Mouse (Mus musculus) monocyte, adult 2 months (primary cell): ENCODE results near the gene Gm10118.

ENCODE experiments used
- DNase-seq, 2 experiments: peaks; one replicate each; pipeline ENCODE4 v3.0.0; 2022; ENCODE audit warnings: low spot score in 2 of 2, low read depth in 1 of 2

The Gm10118 gene

DNA sequence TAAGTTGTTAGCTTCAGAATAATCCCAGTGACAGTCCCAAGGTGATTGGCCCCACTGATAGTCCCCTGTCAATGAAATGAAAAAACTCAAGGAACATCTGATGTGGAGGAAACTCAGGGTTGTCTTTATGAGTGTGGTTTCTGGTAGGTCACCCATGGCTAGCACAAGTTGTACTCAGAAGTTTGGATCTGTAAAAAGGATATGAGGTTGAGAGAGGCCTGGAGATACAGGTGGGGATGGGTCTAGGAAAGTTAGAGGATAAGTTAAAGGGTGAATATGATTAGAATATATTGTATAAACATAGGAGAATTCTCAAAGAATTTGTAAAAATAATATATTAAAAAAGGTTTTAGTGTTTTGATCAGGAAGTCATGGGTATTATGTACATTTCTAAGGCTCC is at the start of gene Gm10118:
Gene Gm10118 (minus strand): TSS at position 101 of the 400 bp plus-strand sequence.
- DNase-seq, result no peak

DNA sequence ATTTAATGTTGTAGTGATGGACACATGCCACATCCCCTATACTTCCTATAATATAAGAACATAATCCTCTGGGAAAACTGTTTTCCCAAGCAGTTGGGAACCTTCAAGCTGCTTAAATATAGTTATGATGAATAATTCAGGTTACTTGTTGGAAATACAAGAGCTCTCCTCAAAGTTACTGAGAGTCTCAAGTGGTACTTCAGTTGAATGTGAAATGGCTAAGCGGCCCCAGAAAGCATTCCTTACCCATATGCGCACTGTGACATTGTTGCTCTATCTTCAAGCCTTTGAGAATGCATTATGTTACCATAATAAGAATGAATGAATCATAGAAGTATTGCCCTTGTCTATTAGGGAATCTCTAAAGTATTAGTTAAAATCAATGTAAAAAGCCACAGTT is 45.1 kb upstream of the Gm10118 start:
- no peak for DNase-seq

DNA sequence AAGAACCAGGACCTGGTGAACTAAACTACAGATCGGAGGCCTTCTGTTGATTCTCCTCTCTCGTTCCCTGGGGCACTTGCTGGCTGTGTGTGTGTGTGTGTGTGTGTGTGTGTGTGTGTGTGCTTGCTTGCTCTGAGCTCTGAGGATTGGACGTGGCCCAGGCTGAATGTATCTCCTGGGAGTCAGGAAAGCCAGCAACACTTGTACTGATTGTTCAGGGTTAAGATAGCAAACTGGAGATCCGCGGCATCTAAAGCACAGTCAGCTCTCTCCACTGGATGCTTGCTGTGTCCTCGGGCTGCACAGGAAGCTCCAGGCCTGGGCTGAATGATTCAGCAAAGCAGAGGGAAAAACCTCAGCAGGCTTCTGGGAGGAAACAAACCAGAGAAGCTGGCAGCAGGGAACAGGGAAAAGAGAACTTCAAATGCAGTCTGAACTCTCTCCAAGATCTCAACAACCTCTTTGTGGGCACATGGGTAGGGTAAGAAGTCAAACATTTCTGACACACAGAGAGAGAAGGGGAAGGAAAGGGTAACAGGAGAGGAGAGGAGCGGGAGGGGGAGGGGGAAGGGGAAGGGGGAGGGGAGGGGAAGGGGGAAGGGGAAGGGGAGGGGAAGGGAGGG is 27.2 kb upstream of the Gm10118 start:
- DNase-seq, result no peak

DNA sequence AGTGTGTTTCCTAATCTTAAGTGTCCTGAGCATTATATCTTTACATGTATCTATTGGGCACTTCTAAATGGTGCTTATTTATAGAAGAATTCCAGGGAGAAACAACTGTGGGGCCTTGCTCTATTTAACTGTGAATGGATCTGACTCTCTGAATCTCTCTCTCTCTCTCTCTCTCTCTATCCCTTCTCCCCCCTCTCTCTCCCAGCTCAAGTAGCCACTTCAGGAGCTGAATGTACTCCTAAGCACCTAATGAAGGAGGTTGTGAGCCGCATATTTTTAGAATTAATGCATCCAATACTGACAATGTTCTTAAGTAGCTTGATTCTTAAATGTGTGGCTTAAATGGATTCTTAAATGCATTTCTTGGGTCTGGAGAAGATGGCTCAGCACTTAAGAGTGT is 24.2 kb upstream of the Gm10118 start:
- DNase-seq, result no peak

DNA sequence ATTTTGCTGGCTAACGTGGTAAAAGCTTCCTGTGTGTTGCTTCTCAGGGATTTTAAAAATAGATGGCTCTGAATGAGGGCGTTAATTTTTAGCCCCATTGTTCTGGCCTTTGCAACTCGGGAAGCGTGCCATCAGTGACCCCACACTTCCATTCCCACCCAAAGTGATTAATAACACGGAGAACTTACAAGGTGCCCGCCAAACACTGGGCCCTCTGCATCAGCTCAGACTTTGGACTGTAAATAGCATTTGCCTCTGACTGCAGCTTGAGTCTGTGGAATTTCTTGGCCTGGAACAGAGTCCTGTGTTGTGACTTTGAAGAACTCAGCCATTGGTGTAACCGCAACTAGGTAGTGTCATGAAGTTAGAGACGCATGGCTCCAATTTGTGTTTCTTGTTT is 23.6 kb upstream of the Gm10118 start:
- no peak for DNase-seq

DNA sequence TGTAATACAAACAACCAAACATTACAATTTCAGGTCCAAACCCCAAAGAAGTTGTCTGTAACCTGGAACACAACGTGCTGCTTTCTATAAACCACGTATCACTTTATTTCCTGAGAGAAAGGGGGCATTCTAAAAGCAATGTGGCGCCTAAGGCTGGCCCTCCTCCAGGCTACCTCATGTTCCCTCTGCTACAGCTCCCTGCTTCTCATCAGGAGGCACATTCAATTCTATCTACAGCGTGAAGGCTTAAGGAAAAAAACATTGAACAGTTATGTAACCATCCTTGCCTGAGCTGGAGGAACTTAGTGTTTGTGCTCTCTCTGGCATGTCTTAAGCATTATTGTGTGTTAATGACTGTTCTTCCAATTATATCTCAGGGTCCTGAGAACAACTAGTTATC is 20.0 kb upstream of the Gm10118 start:
- no peak for DNase-seq

DNA sequence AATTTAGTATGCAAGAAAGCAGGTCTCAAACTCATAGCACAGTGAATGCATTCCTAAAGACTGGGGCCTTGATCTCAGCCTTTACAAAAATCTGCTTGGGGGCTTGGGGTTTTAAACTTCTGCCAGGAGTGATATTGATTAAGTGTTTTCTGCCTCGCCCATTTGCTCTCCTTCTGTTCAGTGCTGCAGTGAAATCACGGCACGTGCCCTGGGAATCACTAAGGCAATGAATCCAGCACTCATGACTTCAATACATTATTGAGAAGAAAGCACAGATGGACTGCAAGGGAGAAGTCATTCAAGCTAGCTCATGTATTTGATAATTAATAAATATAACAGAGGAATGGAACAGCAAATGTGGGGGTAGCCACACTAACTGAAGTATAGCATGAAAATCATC is 18.3 kb upstream of the Gm10118 start:
- no peak for DNase-seq

DNA sequence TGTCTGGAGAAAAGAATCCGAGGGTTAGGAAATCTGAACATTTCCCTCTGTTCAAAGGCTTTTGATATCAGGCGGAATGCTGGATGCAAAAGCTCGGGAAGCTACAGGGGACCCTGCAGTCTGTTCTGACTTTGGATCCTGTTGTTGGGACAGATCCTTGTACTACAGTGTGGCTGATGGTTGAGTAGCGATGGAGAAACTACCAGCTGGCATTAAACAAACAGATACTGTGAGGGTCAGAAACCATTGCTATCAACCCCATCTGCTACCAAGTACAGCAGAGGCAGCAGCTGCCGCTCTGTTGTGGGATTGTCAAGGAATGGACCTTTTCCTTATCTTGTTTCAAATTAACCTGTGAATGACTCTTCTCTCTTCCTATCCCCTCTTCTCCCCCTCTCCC is 6.7 kb upstream of the Gm10118 start:
- DNase-seq, result no peak

DNA sequence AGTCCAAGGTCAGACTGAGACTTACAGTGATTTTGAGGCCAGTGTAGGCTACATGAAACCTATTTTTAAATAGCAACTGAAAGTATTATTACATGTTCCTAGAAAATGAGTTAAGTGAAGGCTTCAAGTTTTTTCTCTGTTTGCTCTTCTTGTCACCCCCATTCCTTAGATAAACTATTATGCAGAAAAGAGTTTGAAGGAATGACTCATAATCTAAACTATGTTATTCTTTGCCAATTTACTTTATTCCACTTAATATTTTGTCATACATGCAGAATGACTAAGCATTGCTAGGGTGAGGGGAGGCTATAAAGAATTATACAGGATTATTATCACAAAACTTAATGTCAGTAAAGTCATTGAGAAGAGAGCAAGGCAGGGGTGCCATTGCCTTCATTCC is 18.4 kb downstream of the Gm10118 start:
- DNase-seq, result no peak

DNA sequence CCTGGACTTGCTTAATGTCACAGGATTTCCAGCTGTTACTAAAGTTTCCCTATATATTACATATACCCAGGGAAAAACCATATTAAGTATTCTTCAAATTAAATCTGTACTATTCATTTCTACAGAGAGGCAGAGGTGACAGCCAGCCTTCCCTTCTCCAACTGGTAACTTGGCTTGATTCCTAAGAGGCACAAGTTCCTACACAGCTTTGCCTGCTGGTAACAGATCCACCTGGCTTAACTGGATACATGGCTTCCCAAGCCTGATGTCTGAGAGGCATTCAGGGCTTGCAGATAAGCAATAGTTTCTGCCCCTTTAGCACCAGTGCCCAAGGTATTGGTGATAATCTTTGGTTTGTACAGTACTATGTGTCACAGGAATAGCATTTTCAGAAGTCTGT is 27.3 kb downstream of the Gm10118 start:
- no peak for DNase-seq

DNA sequence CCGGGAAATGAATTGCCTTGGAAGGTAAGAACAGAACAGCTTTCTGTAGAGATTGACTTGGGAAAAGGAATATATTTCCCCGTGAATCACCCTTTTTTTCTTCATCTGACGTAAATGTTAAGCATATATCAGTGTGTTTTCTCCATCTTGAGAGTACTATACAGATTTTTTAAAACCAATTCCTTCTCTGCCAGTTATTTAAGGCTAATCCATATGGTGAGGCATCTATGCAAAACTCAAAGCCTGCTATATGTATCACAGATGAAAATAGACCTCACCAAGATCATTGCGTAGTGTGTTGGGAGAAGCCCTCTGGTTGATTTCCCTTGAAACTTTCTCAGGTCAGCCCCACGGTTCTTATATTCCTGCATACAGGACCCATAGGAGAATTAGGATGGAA is 32.6 kb downstream of the Gm10118 start:
- DNase-seq, result no peak

DNA sequence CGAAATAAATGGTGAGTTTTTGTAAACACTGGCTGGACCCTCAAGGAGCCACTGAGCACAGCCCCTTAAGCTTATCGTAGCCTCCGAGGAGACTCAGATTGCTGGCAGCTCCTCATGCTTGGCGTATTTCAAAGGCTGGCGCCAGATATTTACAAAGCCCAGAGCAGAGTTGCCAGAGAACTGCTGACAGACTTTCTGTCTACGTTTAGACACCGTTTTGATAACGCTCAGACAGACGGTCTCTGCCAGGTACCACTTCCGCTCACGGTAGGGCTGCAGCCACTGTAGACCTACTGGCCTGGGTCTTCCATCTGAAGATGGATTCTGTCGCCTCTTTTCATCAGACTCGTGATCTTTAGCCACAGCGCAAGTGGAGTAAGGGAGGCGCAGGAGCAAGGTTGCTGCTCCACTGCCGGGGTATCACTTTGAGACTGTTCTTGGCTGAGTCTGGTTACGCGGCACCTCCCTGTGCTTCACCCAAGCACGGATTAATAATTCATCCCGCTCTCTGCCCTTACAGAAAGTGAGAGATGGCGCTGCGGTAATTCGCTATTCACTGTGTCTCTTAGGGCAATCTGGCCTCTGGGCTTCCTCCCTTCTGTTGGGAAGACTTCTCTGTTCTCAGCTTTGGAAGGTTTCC is 40.7 kb downstream of the Gm10118 start:
- DNase-seq, result no peak

DNA sequence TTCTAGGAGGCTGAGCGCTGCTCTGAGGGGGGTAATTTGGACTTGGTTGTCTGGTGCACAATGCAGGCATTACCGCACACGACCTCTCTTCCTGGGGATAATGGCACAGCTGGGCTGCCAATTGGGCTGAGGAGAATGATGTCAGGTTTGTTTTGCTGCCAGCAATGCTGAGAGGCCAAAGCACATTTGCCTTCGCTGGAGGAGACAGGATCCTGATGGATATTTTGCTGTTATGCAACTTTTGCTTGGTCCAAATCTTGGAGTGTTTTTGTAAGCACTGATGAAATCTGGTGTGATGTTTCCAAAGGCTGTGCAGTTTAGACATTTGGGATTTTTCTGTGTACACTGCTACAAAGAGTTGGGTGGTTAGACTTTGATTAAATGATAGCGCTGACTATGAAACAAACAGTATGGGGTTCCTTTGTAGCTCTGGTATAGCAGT is 46.8 kb downstream of the Gm10118 start:
- DNase-seq, result no peak
